Mouse (Mus musculus) ES-Bruce4 (cell line): Measurements from ENCODE around the gene Mrgprx1. TPM values are rescaled to one million over a fixed set of nuclear protein-coding genes. Genes with fewer than 3 reads are reported as not detected.

Experiments used
- H3K27ac ChIP-seq: 2 replicates; pipeline ENCODE4 v1.5.1; 2012; ENCODE audit warnings: low read length, inconsistent platforms; ENCODE audit not compliant: insufficient read depth
- H3K27me3 ChIP-seq: 2 replicates; pipeline ENCODE4 v1.6.1; 2012; ENCODE audit warnings: mild to moderate bottlenecking, low read length, inconsistent platforms; ENCODE audit not compliant: control insufficient read depth, poor library complexity, insufficient read depth, severe bottlenecking
- H3K36me3 ChIP-seq: 2 replicates; pipeline ENCODE4 v1.6.1; 2012; ENCODE audit warnings: inconsistent platforms, mild to moderate bottlenecking, low read length, moderate library complexity; ENCODE audit not compliant: control insufficient read depth, poor library complexity, insufficient read depth, severe bottlenecking
- H3K4me1 ChIP-seq: one replicate; pipeline ENCODE4 v1.8.1; 2011; ENCODE audit warnings: low read length; ENCODE audit not compliant: control insufficient read depth, insufficient read depth
- H3K4me3 ChIP-seq: 2 replicates; pipeline ENCODE4 v1.5.1; 2011; ENCODE audit warnings: low read depth, mild to moderate bottlenecking, low read length
- H3K9ac ChIP-seq: 2 replicates; pipeline ENCODE4 v1.6.1; 2012; ENCODE audit warnings: low read depth, mild to moderate bottlenecking, inconsistent platforms; ENCODE audit not compliant: poor library complexity, severe bottlenecking
- H3K9me3 ChIP-seq: replicated peaks from 2 replicates; pipeline ENCODE4 v1.6.1; 2012; ENCODE audit warnings: mild to moderate bottlenecking, low read length, inconsistent platforms; ENCODE audit not compliant: control insufficient read depth, poor library complexity, insufficient read depth, severe bottlenecking
- CTCF ChIP-seq: IDR thresholded peaks from one replicate; pipeline ENCODE4 v1.8.1; 2011; ENCODE audit warnings: low read depth, low read length
- EP300 ChIP-seq: IDR thresholded peaks from 2 replicates; pipeline ENCODE4 v1.6.1; 2011; ENCODE audit warnings: low read depth, low read length; ENCODE audit not compliant: insufficient read depth
- POLR2A ChIP-seq: IDR thresholded peaks from one replicate; pipeline ENCODE4 v1.8.1; 2011; ENCODE audit warnings: low read length; ENCODE audit not compliant: insufficient read depth
- polyA plus RNA-seq: library from polyadenylated mRNA; stranded (reverse); fragments of >200 nt; gene quantifications from 2 replicates; pipeline ENCODE4 v1.2.4, GENCODE M21; 2011; ENCODE audit warnings: low read depth; ENCODE audit not compliant: missing spikeins, insufficient read depth, insufficient read length

Gene Mrgprx1
- not detected in 2 replicates for polyA plus RNA-seq

GRCm38 (mm10) chr7:48027497-48027896, at the start of gene Mrgprx1:
Gene Mrgprx1 (minus strand): TSS chr7:48027597.
- TF ChIP-seq EP300 (no peak), CTCF (no peak), POLR2A (no peak)
- Histone ChIP-seq H3K9ac (no peak within 1 kb of the TSS), H3K27ac (no peak within 1 kb of the TSS), H3K9me3 (no peaks in the 10 kb centered on the region), H3K4me1 (no peaks in the 10 kb centered on the region), H3K27me3 (no peaks in the 10 kb centered on the region), H3K4me3 (no peak within 1 kb of the TSS), H3K36me3 (no peaks in the 10 kb centered on the region)

- Histone ChIP-seq H3K4me3 (no peak overlapping the region), H3K27ac (no peak overlapping the region), H3K36me3 (no peaks in the 10 kb centered on the region), H3K4me1 (no peaks in the 10 kb centered on the region), H3K9ac (no peak overlapping the region), H3K27me3 (no peaks in the 10 kb centered on the region), H3K9me3 (no peaks in the 10 kb centered on the region)
- TF ChIP-seq POLR2A (no peak), CTCF (no peak), EP300 (no peak)
These were observed 48.1 kb upstream of the Mrgprx1 start for GRCm38 (mm10) chr7:48075521-48075920.

GRCm38 (mm10) chr7:48046475-48047185, 19.2 kb upstream of the Mrgprx1 start:
- H3K27me3 ChIP-seq = no peaks in the 10 kb centered on the region
- H3K36me3 ChIP-seq = no peaks in the 10 kb centered on the region
- no peaks in the 10 kb centered on the region for H3K9me3 ChIP-seq
- no peaks in the 10 kb centered on the region for H3K4me1 ChIP-seq
- no peak overlapping the region for H3K9ac ChIP-seq
- TF ChIP-seq POLR2A (no peak), EP300 (no peak), CTCF (no peak)
- H3K4me3 ChIP-seq = no peak overlapping the region
- H3K27ac ChIP-seq = no peak overlapping the region

- H3K4me1 ChIP-seq = no peaks in the 10 kb centered on the region
- H3K27me3 ChIP-seq = no peaks in the 10 kb centered on the region
- no peak for TF ChIP-seq EP300
- no peak overlapping the region for H3K4me3 ChIP-seq
- H3K36me3 ChIP-seq = no peaks in the 10 kb centered on the region
- no peaks in the 10 kb centered on the region for H3K9me3 ChIP-seq
- H3K27ac ChIP-seq = no peak overlapping the region
- H3K9ac ChIP-seq = no peak overlapping the region
These were observed 16.6 kb upstream of the Mrgprx1 start for GRCm38 (mm10) chr7:48044046-48044445.

GRCm38 (mm10) chr7:48017874-48018273, 9.5 kb downstream of the Mrgprx1 start:
- Histone ChIP-seq H3K9me3 (no peaks in the 10 kb centered on the region), H3K4me3 (no peak overlapping the region), H3K4me1 (no peaks in the 10 kb centered on the region), H3K9ac (no peak overlapping the region), H3K27ac (no peak overlapping the region), H3K36me3 (no peaks in the 10 kb centered on the region), H3K27me3 (no peaks in the 10 kb centered on the region)
- TF ChIP-seq EP300 (no peak), POLR2A (no peak), CTCF (no peak)

GRCm38 (mm10) chr7:47995689-47996088, 31.7 kb downstream of the Mrgprx1 start:
- no peak overlapping the region for H3K9ac ChIP-seq
- H3K36me3 ChIP-seq = no peaks in the 10 kb centered on the region
- H3K27ac ChIP-seq = no peak overlapping the region
- no peaks in the 10 kb centered on the region for H3K9me3 ChIP-seq
- no peak overlapping the region for H3K4me3 ChIP-seq
- H3K27me3 ChIP-seq = no peaks in the 10 kb centered on the region
- no peaks in the 10 kb centered on the region for H3K4me1 ChIP-seq
- TF ChIP-seq CTCF (no peak), POLR2A (no peak), EP300 (no peak)
